Mouse (Mus musculus) heart, adult 2 months (tissue): ENCODE results near the gene Ccdc34.

Source experiments
- EP300 ChIP-seq: fragments of 200-500 bp; IDR thresholded peaks from 2 replicates; pipeline ENCODE4 v1.6.1; 2011; ENCODE audit warnings: low read depth, low read length, control low read depth; ENCODE audit not compliant: insufficient read depth
- POLR2A ChIP-seq: fragments of 200-500 bp; IDR thresholded peaks from 2 replicates; pipeline ENCODE4 v1.6.1; 2011; ENCODE audit warnings: mild to moderate bottlenecking, low read depth, low read length, control low read depth; ENCODE audit not compliant: insufficient read depth

DNA sequence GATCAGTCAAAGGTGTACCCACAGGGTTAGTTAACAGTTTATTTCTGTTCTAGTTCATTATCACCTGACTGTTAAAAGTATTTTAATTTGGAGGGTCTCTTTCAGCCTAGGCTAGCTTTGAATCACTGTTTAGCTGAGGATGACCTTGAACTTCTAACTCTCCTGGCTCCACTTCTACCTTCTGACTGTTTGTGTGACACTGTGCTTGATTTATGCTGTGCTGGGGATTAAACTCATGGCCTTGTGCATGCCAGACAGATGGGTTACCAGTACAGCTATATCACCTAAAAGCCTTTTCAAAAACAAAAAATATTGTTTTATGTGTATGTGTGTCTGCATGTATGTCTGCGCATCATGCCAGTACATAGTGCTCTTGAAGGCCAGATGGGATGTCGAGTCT is 172.8 kb downstream of the Ccdc34 start:
- TF ChIP-seq POLR2A (no peak), EP300 (no peak)
